Mouse (Mus musculus): ENCODE data around the gene Npffr2. TPM values are rescaled to one million over a fixed set of nuclear protein-coding genes. Genes with fewer than 3 reads are reported as not detected.

Gene Npffr2
- polyA plus RNA-seq, 1 experiment from 2014 or later = not detected

GRCm38 (mm10) chr5:89611322-89612015, 84.2 kb downstream of the Npffr2 start:
- no peak overlapping the region for H3K27ac ChIP-seq (ENCODE audit: low read length)
- no peak for ATAC-seq (ENCODE audit: low read depth)
- H3K4me3 ChIP-seq (ENCODE audit: low read depth, low read length) = no peak overlapping the region
- 50% methylated on average over 2 of the region's 2 CpGs for WGBS (ENCODE audit: insufficient replicate concordance)
- H3K36me3 ChIP-seq (ENCODE audit: control insufficient read depth, insufficient read depth) = no peaks in the 10 kb centered on the region
- H3K9ac ChIP-seq (ENCODE audit: low read depth, low read length) = no peak overlapping the region
- H3K4me2 ChIP-seq (ENCODE audit: low read depth, low read length) = no peak overlapping the region
- no peaks in the 10 kb centered on the region for H3K27me3 ChIP-seq (ENCODE audit: control insufficient read depth, insufficient read depth, low read depth, low read length)
- H3K4me1 ChIP-seq (ENCODE audit: control insufficient read depth, low read depth, low read length) = no peaks in the 10 kb centered on the region
- H3K9me3 ChIP-seq (replicated peaks; ENCODE audit: control insufficient read depth, low read length) = no peaks in the 10 kb centered on the region

- 56% methylated on average over 6 of the region's 6 CpGs for WGBS (ENCODE audit: insufficient replicate concordance)
- H3K36me3 ChIP-seq (ENCODE audit: control insufficient read depth, insufficient read depth) = no peaks in the 10 kb centered on the region
- H3K4me2 ChIP-seq (ENCODE audit: low read depth, low read length) = no peak overlapping the region
- no peaks in the 10 kb centered on the region for H3K4me1 ChIP-seq (ENCODE audit: control insufficient read depth, low read depth, low read length)
- no peak for ATAC-seq (ENCODE audit: low read depth)
- no peak overlapping the region for H3K9ac ChIP-seq (ENCODE audit: low read depth, low read length)
- H3K9me3 ChIP-seq (replicated peaks; ENCODE audit: control insufficient read depth, low read length) = no peaks in the 10 kb centered on the region
- H3K27me3 ChIP-seq (ENCODE audit: control insufficient read depth, insufficient read depth, low read depth, low read length) = no peaks in the 10 kb centered on the region
- no peak overlapping the region for H3K27ac ChIP-seq (ENCODE audit: low read length)
- no peak overlapping the region for H3K4me3 ChIP-seq (ENCODE audit: low read depth, low read length)
Measured at GRCm38 (mm10) chr5:89612262-89612661, 85.0 kb downstream of the Npffr2 start.

- no peaks in the 10 kb centered on the region for H3K27me3 ChIP-seq (ENCODE audit: control insufficient read depth, insufficient read depth, low read depth, low read length)
- no peaks in the 10 kb centered on the region for H3K36me3 ChIP-seq (ENCODE audit: control insufficient read depth, insufficient read depth)
- no peak overlapping the region for H3K4me3 ChIP-seq (ENCODE audit: low read depth, low read length)
- no peak overlapping the region for H3K9ac ChIP-seq (ENCODE audit: low read depth, low read length)
- no peak for ATAC-seq (ENCODE audit: low read depth)
- H3K27ac ChIP-seq (ENCODE audit: low read length) = no peak overlapping the region
- no peak overlapping the region for H3K4me2 ChIP-seq (ENCODE audit: low read depth, low read length)
- H3K9me3 ChIP-seq (replicated peaks; ENCODE audit: control insufficient read depth, low read length) = no peaks in the 10 kb centered on the region
- H3K4me1 ChIP-seq (ENCODE audit: control insufficient read depth, low read depth, low read length) = no peaks in the 10 kb centered on the region
- WGBS (ENCODE audit: insufficient replicate concordance) = 44% methylated on average over 1 of the region's 1 CpGs
Measured at GRCm38 (mm10) chr5:89631599-89631998, 104.4 kb downstream of the Npffr2 start.

Other genes starting within 250 kb of the Npffr2 start
- gene Gc, start 69.5 kb upstream of the Npffr2 start, polyA plus RNA-seq (2015; fragmentation: Nextera tagmentation; extraction: Ambion mirVana) = 823 and 970 TPM in 2 replicates

Data from liver, embryonic 16.5 days (tissue).